Mouse (Mus musculus) heart, postnatal 36 days (tissue): Measurements from ENCODE around the gene Ccr8. TPM values are rescaled to one million over a fixed set of nuclear protein-coding genes. Genes with fewer than 3 reads are reported as not detected.
A peak's percentile ranks its signal among the peaks of the same experiment; 100 is the strongest.
"Not testable (repeated sequence)": the region's sequence is repeated elsewhere in the genome, so short reads cannot be mapped to it uniquely, and the experiment has no call there.

Experiments used
- DNase-seq, 2 experiments: peaks; one replicate each; pipeline ENCODE4 v3.0.0; 2021 to 2022
- intact Hi-C: fragments of 180-260 bp; cut with DNase I; formaldehyde crosslinking; loops from one replicate; pipeline ENCODE4 v1.15.1; 2025
- total RNA-seq, 2 experiments: library from RNA; stranded (reverse); gene quantifications; 2 replicates each; pipeline ENCODE4 v1.2.3; 2021

Ccr8 gene
- total RNA-seq, 2 experiments from 2014 or later, result not detected

DNA sequence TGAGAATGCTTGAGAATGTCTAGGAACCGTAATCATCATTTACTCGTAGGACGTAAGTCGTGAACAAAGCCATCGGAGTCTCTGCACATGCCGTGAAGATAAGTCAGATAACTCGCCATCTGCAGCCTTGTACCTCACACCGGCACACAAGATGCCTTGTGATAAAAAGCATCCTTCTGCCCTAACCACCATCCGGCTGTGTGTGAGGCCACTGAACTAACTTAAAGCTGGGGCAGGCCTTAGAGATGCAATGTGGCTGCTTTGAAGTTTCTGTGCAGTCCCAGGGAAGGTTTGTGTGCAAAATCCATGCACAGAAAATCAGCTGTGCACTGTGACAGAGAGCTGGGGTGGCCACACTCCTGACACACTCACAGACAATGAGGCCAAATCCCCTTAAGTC is 7.5 kb upstream of the Ccr8 start:
- intact Hi-C loops, result no loop called here
- no peak for DNase-seq

DNA sequence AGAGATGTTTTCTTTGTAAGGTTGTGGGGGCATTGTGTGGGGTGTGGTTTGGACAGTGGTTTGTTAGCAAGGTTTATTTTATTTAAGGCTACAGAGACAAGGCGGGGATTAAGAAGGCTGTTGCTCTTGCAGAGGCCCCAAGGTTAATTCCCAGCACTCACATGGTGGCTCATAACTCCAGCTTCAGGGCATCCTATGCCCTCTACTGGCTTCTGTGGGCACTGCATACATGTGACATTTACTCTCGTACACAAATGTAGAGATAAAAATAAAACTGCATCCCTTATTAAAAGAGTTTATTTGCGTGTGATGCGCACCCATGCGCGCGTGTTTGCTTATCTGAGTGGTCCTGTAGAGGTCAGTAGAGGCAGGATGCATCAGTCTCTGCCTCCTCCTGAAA is 2.8 kb upstream of the Ccr8 start:
- no peak for DNase-seq

DNA sequence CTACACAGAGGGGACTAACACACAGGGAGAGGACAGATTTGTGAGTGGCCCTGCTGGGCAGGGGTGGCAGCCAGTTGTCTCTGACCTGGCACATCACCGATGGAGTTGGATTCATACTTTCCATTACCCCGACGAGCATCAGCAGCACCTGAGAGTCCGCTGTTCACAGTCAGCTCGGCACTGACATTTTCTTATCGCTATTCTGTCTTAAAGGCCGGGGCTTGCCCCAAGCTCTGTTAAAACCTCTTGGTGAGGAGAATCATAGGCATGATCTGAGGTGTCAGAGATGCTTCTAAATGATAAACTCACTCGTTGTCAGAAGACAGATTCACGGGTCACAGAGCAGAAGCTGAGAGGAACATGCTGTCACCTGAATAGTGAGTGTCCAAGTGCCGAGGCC is 828 bp upstream of the Ccr8 start:
- intact Hi-C loops, result no loop called here
- DNase-seq, result no peak

More for the DNA sequence above, 2.8 kb upstream of the Ccr8 start:
- intact Hi-C loops, result no loop called here

DNA sequence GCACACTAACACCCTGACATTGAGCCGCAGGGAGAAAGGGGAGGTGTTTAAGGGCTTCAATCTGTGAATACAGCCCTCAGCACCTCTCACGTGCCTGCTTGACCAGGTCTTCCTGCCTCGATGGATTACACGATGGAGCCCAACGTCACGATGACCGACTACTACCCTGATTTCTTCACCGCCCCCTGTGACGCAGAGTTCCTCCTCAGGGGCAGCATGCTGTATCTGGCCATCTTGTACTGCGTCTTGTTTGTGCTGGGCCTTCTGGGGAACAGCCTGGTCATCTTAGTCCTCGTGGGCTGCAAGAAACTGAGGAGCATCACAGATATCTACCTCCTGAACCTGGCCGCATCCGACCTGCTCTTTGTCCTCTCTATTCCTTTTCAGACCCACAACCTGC is 1.8 kb downstream of the Ccr8 start:
- intact Hi-C loops, result no loop called here
- no peak for DNase-seq

DNA sequence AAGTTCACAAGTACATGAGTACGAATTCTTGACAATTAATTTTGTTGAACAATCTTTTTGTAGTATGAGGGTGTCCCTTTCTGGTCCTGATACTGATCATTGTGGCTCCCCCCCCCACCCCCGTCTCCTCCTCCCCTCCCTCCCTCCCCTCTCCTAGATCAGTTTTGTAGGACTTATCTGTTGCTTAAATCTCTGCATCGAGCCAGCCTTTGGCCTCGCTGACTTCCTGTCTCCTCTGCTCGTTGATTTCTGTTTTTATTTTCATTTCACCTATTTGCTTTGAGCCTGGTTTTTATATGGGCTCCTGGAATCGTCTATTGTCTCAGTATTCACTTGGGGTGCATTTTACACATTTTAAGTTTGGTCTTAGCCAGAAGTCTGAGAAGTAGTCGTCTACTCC is 4.0 kb downstream of the Ccr8 start:
- intact Hi-C loops, result loop anchor here (5.0 kb wide), 1 partner anchor 134 kb away; no protein-coding TSS in a partner anchor
- no peak for DNase-seq

DNA sequence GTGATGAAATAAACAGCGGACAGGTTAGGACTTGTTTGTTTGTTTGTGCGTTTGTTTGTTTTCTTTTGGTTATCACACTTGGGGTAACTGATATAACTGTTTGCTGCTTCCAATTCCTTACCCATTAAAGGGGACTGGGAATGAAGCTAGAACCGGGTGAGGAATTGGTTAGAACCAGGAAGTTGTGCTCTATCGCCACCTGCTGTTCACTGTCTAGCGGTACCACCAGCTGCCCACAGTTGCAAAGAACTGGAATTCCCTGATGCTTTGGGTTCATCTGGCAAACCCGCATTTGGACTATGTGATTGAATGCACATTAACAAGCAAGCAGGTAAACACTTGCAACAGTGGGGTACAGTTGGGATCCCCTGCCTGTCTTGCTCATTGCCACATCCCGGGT is 6.8 kb downstream of the Ccr8 start:
- intact Hi-C loops, result loop anchor here (2.0 to 5.0 kb wide), 2 partner anchors 70 to 136 kb away; no protein-coding TSS in a partner anchor
- peak; percentile 67 to 73 for DNase-seq

DNA sequence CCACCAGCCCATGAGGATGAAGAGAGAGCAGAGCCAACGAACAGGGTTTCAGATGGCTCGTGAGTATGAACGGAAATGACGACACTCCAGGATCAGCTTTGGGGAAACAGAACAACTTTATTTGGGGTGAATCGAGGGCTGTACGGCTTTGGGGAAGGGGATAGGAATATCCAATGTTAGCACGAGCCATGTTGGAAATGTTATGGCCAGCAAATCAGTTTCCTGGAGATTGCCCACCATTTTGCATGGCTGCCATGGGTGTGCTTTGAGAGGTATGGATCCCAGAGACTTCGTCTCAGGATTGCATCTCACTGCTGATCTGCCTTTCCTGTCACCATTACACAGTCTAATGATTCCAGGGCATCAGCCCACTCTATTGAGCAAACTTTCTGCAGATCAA is 7.4 kb downstream of the Ccr8 start:
- intact Hi-C loops, result loop anchor here (2.0 to 5.0 kb wide), 2 partner anchors 71 to 137 kb away; no protein-coding TSS in a partner anchor
- DNase-seq, result no peak

DNA sequence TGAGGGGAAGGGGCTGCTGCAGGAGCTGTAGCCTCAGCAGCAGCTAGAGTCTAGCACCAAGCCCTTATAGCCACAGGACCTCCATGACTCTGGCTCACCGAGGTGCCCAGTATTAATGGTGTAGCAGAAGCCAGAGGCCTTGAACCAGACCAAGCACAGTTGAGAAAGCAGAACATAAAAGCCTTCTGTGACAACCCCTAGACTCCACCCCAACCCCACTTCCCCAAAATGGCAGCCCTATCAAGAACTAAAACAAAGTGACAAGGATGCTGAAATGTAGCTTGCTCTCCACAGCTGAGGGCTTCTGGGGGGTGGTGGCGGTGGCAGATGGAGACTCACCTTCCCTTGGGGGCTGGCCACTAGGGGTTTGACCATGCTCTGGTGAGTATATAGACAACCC is 9.3 kb downstream of the Ccr8 start:
- no peak for DNase-seq
- intact Hi-C loops, result no loop called here

DNA sequence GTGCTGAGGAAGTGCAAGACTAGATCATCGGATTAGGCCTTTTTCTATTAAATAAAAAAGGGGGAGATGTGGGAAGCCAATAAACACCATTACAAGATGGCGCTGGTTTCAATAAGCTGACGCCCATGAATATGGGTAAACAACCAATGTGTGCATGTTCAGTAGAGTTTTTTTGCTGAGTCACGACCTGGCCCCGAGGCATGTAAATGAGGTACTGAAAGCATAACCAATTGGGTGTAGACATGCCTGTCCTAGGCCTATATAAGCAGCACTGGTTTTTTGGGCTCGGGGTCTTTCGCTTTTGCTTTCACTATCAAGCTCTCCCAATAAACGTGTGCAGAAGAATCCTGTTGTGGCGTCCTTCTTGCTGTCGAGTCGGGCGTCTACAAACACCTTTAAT is 17.0 kb downstream of the Ccr8 start:
- intact Hi-C loops, DNase-seq: not testable (repeated sequence)

DNA sequence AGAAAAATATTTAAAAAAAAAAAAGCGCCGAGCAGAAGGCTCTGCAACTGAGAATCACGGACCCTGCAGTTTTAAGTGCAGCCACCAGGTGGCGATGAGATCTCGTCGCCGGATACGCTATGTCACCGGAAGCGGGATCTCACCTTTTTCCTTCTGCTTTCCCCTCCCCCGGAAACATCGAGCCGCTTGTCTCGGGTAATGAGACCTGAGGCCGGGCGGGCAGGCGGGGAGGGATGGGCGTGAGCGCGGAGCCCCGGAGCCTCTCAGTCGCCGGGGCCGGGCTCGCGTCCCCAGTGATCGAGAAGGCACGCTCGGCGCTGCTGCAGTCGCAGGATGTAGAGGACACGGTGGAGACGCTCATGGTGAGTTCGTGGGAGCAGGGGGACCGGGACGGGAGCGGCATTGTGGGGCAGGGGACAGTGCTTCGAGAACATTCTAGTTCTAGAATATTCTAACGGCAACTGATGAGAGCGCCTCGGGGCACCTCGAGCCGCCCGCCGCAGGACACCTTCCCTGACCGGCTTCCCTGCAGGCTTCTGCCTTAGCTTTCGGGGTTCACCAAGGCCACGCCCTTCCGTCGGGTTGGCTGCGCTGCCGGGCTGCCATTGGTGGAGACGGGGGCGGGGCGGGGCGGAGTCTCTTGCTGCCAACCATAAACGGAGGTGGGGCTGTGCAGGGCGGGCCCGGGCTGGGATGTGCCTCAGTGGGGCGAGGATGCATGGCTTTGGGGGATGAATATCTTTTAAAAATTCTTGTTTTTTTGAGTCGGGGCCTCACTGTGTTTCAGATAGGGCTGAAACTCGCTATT is 18.5 kb downstream of the Ccr8 start, which contains the start of gene Slc25a38:
Gene Slc25a38 (plus strand): TSS at position 164 of the 808 bp plus-strand sequence.
- intact Hi-C loops, result loop anchor here (2.0 kb wide), 1 partner anchor 60 kb away; no protein-coding TSS in a partner anchor
- peak; percentile 91 to 93 for DNase-seq

DNA sequence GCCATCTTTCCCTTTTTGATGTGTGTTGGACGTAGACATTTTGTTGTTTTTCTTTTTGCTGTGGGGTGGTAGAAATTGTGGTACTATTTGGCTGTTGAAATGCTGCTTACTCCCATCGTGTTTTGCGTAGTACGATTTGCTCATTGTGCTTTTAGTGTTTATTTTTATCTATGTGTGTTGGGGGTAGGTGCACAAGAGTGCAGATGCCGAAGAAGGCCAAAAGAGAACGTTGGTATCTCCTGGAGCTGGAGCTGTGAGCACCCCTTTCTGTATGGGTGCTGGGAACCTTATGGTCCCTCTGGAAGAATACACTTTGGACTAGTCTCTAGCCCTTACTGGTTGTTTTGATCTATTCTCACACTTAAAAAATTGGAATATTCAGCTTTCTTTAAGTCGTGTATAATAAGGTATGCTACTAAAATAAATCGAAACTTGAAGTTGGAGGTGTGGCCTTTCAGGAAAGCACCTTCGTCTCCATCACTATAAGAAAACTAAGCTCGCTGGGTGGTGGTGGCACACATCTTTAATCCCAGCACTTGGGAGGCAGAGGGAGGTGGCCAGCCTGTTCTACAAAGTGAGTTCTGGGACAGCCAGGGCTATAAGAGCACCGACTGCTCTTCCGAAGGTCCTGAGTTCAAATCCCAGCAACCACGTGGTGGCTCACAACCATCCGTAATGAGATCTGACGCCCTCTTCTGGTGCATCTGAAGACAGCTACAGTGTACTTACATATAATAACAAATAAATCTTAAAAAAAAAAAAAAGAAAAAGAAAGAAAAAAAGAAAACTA is 19.4 kb downstream of the Ccr8 start:
- no peak for DNase-seq
- intact Hi-C loops, result loop anchor here (2.0 kb wide), 1 partner anchor 59 kb away; no protein-coding TSS in a partner anchor

DNA sequence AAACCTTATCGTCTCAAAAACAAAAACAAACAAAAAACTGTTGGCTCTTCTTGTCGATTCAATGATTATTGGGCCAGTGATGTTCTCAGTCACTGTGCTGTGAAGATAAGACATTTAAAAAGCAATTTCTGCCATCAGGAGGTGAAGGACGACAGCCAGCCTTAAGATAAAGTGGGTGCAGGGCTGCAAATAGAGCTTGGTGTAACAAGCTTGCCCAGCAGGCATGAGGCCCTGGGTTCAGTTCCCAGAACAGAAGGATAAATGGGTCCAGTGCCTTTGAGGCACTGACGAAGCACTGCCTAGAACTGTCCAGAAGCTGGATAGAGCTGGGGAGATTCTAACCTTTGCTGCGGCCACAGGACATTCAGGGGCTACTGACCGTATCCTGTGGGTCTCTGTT is 20.6 kb downstream of the Ccr8 start:
- DNase-seq, result no peak
- intact Hi-C loops, result no loop called here

DNA sequence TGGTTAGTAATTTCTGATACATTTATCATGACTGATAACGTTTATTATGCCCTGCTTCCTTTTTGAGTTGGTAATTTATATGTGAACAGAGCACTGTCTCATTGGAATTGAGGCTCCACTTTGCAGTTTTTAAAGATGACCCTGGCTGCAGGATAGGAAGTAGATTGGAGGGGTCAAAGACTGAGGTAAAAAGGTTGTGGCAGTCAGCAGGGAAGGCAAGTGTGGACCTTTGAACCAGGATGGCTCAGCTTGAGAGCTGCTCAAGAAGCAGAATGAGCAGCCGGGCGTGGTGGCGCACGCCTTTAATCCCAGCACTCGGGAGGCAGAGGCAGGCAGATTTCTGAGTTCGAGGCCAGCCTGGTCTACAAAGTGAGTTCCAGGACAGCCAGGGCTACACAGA is 21.5 kb downstream of the Ccr8 start:
- DNase-seq, result no peak
- intact Hi-C loops, result no loop called here

DNA sequence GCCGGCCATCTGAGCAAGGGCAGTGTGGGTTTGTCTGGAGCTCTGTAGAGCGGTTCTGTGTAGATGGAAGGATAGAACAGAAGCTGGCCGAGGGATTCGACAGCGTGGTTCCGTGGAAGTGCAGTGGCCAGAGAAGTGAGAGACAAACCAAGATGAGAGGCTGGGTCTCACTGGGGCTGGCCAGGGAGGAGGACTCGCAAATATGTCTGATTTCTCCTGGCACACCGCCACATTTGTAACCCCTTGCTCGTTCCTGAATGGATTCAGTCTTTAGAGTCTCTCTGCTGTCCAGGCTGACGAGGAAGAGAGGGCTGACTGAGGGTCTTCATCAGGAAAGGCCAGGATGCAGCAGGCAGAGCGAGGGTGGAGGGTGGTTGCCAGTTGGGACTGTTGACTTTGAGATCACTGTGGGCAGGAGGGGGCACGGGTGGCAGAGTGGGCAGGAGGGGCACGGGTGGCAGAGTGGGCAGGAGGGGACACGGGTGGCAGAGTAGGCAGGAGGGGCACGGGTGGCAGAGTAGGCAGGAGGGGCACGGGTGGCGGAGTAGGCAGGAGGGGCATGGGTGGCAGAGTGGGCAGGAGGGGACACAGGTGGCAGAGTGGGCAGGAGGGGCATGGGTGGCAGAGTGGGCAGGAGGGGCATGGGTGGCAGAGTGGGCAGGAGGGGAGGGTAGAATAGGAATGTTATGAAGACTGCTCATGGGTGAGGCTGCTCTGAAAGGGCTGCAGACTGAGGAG is 22.3 kb downstream of the Ccr8 start:
- no peak for DNase-seq
- intact Hi-C loops, result no loop called here

DNA sequence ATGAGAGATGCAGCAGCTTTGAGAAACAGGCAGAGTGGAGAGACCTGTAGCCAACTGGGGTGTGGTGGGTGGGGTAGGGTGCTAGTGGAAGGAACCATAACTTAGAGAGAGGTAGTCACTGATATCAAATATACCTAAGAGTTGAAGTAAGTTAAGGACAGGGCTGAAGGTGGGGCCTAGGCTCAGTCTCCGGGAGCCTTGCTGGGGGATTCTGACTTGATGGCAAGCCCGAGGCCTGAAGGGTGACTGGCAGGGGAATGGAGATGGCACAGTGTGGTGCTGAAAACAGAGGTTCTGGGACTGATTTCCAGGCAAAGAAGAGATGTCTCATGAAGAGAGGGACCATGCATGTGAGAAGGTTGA is 22.9 kb downstream of the Ccr8 start:
- no peak for DNase-seq
- intact Hi-C loops, result no loop called here

DNA sequence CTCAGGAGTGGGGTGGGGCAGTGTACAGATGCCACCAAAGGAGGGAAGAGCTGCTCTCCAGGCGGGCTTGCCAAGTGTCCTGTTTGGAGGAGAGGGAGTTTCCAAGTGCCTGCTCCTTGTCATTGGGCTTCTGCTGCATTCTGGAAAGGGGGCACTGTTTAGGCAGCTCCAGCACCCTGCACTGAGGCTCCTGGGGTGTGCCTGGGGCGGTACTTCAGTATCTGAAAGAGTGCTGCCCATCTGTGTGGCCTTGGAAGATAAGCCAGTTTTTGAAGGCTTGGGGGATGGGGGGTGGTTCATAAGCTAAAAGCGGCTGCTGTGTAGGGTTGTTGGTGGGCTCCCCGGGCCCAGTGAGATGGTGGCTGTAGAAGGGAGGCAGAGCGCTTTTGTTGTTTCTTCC is 23.7 kb downstream of the Ccr8 start:
- intact Hi-C loops, result no loop called here
- no peak for DNase-seq

DNA sequence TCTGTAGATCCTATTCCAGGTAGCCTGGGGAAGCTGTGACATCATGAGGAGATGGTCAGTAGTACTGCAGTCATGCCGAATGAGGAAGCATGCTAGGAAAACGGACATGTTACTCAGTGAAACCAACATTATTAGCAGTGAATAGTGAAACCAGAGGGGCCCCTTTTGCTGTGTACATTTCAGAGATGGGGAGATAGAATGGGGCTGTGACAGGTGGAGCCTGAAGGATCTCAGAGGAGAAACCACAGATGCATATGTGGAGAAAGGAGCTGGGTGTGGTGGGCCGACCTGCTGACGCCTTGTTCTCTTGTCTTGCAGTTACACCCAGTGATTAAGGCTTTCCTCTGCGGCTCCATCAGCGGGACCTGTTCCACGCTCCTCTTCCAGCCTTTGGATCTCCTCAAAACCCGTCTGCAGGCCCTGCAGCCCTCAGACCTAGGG is 24.3 kb downstream of the Ccr8 start:
- intact Hi-C loops, result no loop called here
- no peak for DNase-seq

DNA sequence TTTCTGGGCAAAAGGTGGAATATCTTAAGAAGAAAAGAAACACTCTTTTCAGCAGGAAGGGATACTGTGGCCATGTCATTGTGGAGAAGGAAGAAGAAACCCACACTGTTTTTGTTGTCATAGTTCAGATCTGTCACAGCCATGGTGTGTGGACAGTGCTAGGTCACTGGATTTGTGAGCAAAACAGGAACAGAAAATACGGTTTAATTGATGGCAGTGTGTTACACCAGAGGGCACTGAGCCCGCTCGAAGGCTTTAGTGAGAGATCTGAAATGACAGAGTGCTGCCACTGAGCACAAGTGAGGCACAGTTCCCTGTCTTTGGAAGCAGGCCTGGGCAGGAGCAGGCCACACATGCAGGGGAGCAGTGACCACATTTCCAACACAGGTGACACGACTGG is 26.3 kb downstream of the Ccr8 start:
- intact Hi-C loops, result no loop called here
- no peak for DNase-seq

DNA sequence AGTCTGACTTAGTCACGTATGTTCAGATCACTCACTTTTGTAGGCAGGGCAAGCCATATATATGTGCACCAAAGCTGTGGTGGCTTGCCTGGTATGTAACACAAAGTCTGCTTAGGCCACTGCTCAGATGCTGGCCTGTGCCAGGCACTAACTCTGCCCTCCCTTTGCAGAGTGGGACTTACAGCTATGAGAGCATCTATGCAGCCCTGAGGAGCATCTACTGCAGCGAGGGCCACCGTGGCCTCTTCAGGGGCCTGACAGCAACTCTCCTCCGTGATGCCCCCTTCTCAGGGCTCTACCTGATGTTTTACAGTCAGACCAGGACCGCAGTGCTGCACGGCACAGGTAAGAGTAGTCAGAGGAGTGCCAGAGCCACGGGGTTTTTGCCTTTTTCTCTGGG is 28.6 kb downstream of the Ccr8 start:
- intact Hi-C loops, result no loop called here

DNA sequence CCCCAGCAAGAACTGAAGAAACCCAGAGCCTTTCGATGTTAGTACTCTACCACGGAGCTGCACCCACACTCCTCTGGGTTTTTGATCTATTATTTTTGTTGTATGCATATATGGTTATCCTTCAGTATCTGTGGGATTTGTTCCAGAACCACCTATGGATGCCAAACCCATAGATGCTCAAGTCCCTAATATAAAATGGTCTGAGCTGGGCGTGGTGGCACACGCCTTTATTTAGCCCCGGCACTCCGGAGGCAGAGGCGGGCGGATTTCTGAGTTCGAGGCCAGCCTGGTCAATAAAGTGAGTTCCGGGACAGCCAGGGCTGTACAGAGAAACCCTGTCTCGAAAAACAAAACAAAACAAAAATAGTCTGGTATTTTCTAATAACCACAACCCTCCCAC is 35.0 kb downstream of the Ccr8 start:
- intact Hi-C loops, result no loop called here
- no peak for DNase-seq

More for the DNA sequence above, 28.6 kb downstream of the Ccr8 start:
- no peak for DNase-seq
